Mouse (Mus musculus): ENCODE data around the gene Fgfrl1. TPM values are rescaled to one million over a fixed set of nuclear protein-coding genes. Genes with fewer than 3 reads are reported as not detected.

Fgfrl1 gene
- total RNA-seq (2021): 10 to 100 TPM; 18.0 to 24.2 TPM

DNA sequence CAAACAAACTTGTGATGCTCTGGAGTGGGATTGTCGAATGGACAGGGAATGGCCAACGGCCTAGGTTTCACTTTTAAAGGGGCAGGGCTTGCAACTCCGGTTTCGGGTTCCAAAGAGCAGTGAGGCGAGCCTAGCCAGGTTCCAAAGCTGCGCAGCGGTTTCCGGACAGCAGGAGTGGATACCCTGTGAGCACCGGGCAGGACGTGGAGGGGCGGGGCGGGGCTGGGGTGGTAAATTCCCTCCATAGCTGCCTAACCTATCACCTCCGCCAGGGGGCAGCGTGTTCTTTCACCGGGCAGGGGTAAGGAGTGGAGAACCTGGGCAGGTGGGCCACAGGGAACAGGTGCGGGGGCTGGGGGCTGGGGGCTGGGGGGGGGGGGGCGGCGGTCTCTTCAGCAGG is at the start of gene Fgfrl1:
Gene Fgfrl1 (plus strand): TSS at position 112 of the 400 bp plus-strand sequence.
- intact Hi-C loops (cut with DNase I): loop anchor here (5.0 kb wide), 1 partner anchor 35 kb away; no protein-coding TSS in a partner anchor

DNA sequence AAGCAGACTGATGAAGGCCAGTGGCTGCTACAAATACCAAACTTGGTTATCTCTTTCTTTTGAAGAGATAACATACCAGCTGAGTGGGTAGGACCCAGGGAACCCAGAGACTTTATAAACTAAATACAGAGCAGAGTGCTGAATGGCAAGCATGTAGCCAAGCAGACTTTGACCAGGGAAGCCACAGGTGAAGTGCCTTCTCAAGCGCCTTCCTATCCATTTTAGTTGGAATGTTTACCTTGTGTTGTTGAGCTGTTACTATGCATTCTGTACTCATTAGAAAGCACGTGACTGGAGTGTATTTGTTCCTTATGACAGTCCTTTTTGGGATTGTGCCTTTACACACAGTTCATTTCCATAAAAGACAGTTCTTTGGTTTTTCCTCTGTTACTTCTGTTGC is 48.5 kb upstream of the Fgfrl1 start:
- DNase-seq: no peak
- intact Hi-C loops (cut with DNase I): no loop called here

More for the DNA sequence above, at the start of gene Fgfrl1:
- peak; percentile 42 to 74 for DNase-seq

DNA sequence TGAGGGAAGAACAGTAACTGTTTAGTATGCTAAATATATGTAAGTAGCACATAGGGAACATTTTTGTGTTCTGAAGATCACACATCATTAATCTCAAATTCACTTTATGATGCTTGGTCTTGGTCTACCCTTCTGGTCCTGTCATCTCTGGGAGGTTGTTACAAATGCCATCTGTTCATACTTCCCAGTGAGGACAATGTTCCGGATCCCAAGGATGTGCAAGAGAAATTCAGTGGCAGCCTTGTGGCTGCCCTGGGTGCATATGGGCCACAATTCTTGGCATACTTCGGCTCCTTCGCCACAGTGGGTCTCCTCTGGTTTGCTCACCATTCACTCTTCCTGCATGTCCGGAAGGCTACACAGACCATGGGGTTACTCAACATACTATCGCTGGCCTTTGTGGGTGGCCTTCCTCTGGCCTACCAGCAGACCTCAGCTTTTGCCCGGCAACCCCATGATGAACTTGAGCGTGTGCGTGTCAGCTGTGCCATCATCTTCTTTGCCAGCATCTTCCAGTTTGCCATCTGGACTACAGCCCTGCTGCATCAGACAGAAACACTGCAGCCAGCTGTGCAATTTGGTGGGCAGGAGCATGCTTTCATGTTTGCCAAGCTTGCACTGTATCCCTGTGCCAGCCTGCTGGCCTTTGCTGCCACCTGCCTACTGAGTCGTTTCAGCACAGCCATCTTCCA is 46.4 kb upstream of the Fgfrl1 start:
- DNase-seq: peak in 1 of 2 experiments; percentile 34
- intact Hi-C loops (cut with DNase I): no loop called here

DNA sequence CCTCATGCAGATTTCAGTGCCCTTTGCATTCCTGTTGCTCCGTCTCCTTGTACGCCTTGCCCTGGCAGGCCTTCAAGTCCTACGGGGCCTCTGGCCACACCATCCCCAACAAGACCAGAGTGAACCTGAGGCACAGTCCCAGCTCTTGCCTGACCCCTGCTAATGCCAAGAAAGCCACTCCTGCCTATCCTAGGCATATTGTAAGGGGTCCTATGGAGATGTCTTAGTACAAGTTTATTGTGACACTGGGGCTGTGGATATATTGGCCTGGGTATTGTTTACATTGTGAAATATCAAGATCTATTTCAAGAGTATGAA is 45.9 kb upstream of the Fgfrl1 start:
- intact Hi-C loops (cut with DNase I): no loop called here
- DNase-seq: peak in 1 of 2 experiments; percentile 15

DNA sequence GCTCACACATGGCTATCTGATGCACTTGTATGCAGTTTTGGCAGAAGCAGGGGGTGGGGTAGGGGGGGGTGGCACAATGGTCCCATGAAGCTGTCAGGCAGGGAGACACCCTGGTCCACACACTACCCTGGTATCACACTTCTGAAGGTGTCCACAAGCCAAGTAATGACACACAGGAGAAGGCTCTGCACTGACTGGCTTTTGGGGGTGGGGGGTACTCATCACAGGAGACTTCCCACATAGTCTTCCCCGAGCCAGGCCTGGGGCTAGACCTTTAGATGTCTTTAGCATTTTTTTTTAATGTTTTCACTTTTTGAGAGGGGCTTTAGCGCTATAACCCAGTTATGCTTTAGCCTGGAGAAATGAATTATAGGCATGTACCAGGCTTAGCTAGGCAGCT is 44.9 kb upstream of the Fgfrl1 start:
- intact Hi-C loops (cut with DNase I): no loop called here
- no peak for DNase-seq

DNA sequence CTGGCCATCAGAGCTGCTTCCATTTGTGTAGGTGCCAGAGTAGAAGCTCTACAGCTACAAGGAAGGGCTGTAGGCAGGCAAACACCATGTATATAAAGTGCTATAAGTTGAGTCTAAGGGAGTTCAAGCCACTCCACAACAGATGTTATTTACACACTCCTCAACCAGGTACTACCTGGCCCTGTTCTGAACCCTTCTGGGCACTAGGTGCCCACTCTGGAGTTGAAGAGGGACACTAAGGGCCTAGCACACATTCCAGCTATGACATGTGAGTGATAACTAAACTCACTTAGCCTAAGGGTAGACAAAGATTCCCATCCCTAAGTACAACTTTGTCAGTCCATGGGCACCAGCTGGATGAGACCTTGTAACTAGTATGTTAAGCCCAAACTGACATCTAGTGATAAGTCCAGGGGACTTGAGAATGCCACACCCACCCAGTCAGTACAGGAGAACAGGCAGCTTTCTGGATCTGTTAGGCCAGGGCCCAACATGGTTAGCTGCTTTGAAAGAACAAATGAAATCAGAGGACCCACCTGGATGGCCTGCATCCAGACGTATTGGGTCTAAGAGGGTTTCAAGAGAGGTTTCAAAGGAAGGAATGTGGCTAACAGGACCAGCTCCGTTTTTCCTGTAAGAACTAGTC is 44.2 kb upstream of the Fgfrl1 start:
- no peak for DNase-seq
- intact Hi-C loops (cut with DNase I): no loop called here

DNA sequence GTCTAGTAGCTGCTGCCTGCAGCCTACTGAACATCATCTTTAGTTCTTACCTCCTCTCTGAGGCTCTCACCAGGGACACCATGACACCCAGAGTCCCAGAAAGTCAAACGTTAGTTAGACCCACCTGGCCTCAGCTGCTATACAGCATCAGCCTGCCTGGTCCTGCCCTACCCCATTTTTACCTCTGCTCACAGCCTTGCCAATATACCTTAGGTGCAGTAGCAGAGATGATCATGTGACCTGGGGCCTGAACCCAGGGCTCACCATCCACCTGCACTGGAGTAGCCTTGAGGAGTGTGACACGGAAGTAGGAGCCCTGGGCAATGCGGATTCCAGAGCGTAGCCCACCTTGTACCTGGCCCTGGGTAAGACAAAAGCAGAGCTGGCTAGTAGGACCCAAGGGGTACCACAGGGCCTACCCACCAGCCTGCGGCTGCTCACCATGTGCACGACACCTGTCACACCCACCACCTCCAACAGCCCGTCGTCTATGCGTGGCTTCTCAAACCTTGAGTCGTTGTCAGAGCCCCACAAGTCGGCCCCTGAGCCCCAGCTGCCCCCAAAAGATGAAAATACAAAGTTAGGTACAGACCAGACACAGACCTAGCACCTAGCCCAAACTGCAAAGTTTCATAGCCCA is 43.1 kb upstream of the Fgfrl1 start:
- DNase-seq: no peak
- intact Hi-C loops (cut with DNase I): no loop called here

DNA sequence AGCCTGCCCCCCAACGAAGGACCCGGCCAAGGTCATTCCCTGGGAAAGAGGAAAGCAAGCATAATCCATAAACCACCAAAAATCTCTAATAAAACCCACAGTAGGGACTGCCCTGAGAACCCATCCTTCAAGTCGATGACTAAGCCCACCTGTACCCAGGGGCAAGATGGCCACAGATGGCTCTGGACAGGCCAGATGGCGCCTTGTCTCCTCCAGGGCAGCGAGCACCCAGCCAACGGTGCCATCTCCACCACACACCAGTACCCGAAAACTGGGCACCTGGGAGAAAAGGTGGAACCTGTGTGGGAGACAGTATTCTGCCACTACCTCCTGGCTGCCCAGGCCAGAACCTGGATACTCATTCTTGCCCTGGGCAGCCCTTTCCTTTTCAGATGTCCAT is 41.8 kb upstream of the Fgfrl1 start:
- DNase-seq: no peak
- intact Hi-C loops (cut with DNase I): no loop called here

DNA sequence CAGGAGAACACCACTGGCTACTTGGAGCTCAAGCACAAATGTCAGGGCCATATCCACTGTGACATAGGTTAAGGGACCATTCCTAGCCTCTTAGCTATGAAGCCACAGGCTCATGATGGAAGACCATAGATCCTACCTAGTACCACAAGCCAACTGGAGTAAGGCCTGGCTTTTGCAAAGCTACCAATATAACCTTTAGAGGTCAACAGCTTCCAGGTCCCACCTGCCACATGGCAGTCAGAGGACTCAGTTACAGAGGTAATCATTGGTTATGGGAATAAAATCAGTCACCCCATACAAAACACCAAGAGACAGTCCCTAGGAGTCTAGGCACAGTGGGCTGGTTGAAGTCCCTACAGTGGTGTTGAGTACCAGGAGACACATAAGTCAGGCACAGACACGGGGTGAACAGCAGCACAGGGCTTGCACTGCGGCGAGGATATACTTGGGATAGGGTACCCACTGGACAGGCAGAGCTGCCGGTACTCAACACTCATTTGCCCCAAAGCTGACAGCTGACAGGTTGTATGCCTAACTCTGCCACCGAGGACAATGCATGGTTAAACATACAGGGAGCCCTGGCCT is 41.0 kb upstream of the Fgfrl1 start:
- intact Hi-C loops (cut with DNase I): no loop called here

DNA sequence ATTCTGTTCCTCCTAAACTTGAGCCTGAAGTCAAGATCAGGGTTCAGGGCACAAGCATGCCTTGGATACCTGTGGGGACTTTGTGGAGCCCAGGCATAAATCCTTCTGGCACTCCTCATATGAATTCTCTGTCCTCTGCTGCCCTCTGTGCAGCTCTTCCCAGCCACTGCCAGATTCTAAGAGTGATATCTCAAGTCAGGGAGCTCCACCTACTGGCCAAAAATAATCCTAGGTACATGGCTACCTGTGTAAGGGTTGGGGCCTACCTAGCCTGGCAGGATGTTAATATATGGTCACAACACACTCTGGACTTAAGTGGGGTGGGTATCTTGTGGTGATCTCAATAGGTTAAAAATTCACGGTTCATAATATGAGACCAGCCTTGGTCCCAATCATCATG is 40.4 kb upstream of the Fgfrl1 start:
- intact Hi-C loops (cut with DNase I): loop anchor here (2.0 kb wide), 1 partner anchor 225 kb away; no protein-coding TSS in a partner anchor
- DNase-seq: peak; percentile 59 to 64

More for the DNA sequence above, 41.0 kb upstream of the Fgfrl1 start:
- no peak for DNase-seq

DNA sequence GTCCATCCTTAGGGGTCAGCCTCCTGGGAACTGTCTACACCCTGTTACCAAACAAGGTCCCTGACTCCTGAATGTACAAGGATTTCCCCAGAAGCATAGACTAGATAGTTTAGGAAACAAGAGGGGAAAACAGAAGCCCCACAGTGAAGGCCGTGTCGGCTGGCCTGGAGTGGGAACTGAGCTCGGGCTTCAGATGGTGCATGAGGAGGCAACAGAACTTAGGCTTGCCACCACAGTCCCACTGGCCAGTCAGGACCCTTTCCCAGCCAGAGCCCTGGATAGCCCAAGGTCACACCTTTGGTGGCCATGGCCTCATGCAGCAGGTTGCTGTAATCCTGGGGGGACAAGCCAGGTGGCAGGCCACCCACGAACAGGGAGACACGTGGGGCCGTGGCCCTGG is 38.8 kb upstream of the Fgfrl1 start:
- intact Hi-C loops (cut with DNase I): loop anchor here (2.0 kb wide), 1 partner anchor 227 kb away; no protein-coding TSS in a partner anchor

DNA sequence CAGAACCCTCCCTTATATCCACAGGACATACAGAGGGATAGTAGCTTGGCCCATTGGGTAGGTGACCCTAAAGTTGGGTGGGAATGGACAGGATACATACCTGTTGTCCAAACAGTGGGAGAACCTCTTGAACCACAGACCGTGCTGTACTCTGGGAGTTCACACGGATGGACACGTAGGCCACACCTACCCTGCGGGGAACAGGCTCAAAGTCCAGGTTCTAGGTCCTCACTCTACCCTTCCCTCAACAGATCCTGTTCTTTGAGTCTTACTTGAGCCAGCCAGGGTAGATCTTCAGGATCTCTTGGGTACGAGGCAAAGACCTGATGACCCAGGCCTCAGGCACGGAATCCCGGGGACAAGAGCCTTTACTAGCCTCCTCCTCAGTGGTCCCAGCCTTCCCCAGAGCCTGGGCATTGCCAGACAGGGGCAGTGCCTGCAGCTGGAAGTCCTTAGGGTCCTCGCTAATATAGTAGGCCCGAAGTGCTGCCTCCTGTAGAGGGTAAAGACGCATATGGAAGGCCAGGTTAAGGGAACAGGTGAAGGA is 37.7 kb upstream of the Fgfrl1 start:
- DNase-seq: no peak
- intact Hi-C loops (cut with DNase I): no loop called here

More for the DNA sequence above, 38.8 kb upstream of the Fgfrl1 start:
- DNase-seq: no peak

DNA sequence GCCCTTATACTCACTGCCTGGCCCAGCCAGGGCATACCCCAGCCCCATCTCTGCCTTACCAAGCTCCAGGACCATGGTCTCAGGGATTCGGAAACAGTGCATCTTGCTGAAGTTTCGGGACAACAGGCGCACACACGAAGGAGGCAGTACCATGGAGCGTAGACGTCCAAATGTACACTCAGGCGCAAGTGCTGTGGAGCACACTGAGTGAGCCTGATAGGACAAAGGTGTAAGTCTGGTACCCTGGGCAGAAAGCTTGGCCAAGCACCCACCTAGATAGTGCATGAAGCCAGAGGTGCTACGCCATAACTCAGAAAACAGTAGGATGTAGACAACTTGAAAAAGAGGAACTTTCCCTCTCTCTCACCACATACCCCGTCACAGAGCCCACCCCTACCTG is 36.8 kb upstream of the Fgfrl1 start:
- intact Hi-C loops (cut with DNase I): no loop called here
- no peak for DNase-seq

DNA sequence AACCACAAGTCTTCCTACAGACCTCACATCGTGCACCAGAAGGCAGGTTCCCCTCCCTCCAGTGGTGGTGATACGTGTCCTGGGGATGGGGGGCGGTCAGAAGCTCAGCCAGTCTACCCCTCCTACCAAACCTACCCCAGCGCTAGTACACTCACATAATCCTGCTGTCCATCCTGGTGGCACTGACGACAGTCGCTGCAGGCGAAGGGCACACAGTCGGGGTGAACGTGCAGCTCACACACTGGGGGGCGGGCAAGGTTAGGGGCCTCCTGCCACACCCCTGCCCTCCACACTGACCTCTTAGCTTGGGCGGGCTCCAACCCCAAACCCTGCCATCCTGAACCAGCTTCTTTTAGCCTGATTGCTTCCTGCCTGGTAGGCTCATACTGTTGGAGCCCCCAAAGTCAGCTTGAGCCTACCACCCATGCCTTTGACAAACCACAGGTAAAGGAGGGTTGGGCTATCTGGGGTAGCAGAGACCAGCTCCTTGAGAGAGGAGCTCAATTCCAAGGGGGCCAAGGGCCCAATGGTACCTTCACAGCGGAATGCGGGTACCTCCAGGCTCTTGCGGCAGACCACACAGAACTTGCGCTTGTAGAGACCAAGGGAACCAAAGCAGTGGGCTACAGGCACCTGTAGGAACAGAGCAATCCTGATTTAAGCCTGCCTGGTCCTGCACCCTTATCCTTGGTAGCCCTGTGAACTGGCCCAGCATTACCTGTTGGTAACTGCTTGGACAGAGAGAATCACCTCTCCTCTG is 36.1 kb upstream of the Fgfrl1 start:
- DNase-seq: no peak

DNA sequence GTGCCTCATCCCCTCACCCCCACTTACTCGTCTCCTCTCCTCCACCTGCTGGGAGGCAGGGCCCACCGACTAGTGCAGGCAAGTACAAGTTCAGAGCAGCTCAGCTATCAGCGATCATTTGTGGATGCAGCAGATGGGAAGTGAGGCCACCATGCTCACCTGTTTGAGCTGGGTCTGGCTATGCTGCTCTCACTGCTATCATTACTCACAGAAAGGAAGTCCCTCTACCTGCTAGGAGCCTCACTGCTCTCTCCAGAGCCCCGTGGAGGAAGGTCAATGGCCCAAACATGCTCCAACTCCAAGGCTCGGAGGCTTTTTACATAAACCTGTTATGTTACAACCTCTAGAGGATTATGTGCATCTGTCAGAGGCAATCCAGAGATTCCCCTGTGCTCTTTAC is 34.8 kb upstream of the Fgfrl1 start:
- DNase-seq: no peak
- intact Hi-C loops (cut with DNase I): no loop called here

More for the DNA sequence above, 36.1 kb upstream of the Fgfrl1 start:
- intact Hi-C loops (cut with DNase I): no loop called here

DNA sequence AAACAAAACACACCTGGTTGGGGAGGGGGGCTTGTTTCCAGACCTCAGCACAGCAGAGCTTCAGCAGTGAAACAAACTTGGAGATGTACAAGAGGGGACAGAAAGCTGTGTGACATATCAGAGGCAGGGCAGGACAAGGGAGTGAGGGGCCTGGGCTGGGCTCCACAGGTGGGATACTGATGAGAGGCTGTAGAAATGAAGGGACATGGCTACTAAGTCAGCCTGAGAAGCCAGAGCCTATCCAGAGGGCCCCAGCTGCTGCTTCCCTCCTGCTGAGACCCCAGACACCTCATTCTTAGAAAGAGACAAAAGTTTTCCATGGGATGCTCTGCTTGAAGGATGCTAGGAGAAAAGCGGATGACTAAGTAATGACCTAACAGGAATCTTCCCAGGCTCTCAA is 33.6 kb upstream of the Fgfrl1 start:
- intact Hi-C loops (cut with DNase I): no loop called here
- no peak for DNase-seq

DNA sequence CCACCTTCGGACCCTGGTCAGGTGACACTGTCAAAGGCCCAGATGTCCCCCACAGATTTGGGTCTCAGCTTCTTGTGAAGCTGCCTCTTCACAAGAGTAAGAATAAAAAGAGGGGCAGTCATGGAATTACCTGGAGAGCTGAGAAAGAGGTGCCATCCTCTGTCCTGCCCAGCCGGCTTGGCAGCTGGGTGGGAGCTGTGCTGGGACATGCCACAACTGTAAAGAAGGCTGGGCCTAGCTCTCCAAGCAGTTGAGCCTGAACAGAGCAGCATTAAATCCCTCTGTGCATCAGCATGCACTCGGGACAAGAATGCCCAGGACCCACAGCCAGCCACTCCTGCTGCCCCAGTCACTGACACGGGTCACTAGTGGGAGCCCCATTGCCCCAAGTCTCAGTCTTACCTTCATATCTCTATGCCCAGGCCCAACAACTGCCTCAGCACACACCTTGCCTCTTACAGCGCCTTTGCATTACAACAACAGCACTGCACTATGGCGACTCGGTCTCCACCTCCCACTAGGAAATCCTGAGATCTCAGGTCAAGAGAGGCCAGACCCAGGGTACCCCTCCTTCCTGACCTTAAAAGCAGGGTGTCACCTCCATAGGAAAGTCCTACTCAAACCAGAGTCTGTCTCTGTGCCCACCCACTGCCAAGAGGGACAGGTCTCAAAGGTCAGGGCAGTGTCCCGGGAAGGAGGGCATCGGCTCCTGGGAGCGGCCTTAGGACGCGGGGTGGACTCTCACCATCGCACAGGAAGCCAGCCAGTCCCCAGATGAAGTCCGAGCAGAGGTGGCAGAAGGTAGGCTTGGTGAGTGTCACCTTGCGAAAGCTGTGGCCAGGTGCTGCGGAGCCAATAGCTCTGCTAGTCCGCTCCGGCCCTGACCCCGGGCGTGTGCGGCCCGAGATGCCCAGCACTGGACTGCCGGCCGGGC is 32.2 kb upstream of the Fgfrl1 start, which contains the start of gene Idua:
Gene Idua (plus strand): TSS at position 634 of the 934 bp plus-strand sequence.
- DNase-seq: no peak
- intact Hi-C loops (cut with DNase I): loop anchor here (10.0 kb wide), 1 partner anchor 525 kb away; the partner anchor contains the start of genes Ccdc18 and Tmed5

DNA sequence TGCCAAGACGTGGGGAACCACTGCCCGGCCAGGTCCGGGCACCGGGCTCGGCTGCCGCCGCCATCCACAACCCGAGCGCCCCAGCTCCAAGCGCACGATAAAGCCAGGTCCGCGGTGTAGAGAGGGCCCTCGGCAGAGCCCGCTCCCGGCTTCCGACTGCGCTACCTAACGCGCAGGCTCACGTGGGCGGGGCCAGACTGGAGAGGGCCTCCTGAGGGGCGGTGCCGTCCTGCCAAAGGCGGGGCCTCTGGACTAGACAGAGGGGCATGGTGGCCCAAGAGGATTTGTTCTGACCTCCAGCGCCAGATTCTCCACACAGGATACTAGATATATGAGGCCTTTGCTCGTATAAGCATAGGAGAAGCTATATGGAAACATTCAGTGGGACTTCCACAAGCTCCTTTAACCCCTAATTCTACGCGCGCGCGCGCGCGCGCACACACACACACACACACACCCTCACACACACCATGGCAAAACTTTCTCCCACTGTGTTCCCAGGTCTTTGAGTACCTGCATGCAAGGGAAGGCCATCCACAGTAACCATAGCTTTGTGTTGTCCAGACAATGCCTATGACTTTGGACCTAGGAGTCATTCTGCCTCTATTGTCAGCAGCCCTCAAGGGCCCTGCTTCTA is 31.4 kb upstream of the Fgfrl1 start:
- intact Hi-C loops (cut with DNase I): loop anchor here (10.0 kb wide), 1 partner anchor 526 kb away; the partner anchor contains the start of genes Ccdc18 and Tmed5
- DNase-seq: peak; percentile 94 to 95
